Mouse (Mus musculus): ENCODE results near the gene Smpd2. TPM values are rescaled to one million over a fixed set of nuclear protein-coding genes. Genes with fewer than 3 reads are reported as not detected.

The Smpd2 gene
- polyA plus RNA-seq, 1 experiment, result 0.06 TPM

GRCm38 (mm10) chr10:41470693-41471092, 19.5 kb downstream of the Smpd2 start:
- H3K9me3 ChIP-seq (ENCODE audit: control insufficient read depth, low read length), result no peaks in the 10 kb centered on the region
- peaks cover 2% of the 10 kb centered on the region; the same call in 1 of the 2 replicates for H3K27me3 ChIP-seq (ENCODE audit: control insufficient read depth)
- H3K4me1 ChIP-seq (ENCODE audit: control insufficient read depth), result peaks cover 27% of the 10 kb centered on the region
- peaks cover 5% of the 10 kb centered on the region for H3K36me3 ChIP-seq (ENCODE audit: control insufficient read depth)
- no peak overlapping the region for H3K4me3 ChIP-seq (replicated peaks)
- no peak for TF ChIP-seq GATA1 (IDR thresholded peaks at IDR 0.05; ENCODE audit: low read length)
- no peak for TF ChIP-seq TAL1 (IDR thresholded peaks at IDR 0.05; ENCODE audit: low read length)

- Histone ChIP-seq H3K4me1 (ENCODE audit: control insufficient read depth) (no peaks in the 10 kb centered on the region), H3K27me3 (ENCODE audit: control insufficient read depth) (peaks cover 2% of the 10 kb centered on the region; the same call in 1 of the 2 replicates), H3K36me3 (ENCODE audit: control insufficient read depth) (peaks cover 23% of the 10 kb centered on the region), H3K4me3 (replicated peaks) (no peak overlapping the region), H3K9me3 (ENCODE audit: control insufficient read depth, low read length) (no peaks in the 10 kb centered on the region)
- TF ChIP-seq GATA1 (IDR thresholded peaks at IDR 0.05; ENCODE audit: low read length) (no peak), TAL1 (IDR thresholded peaks at IDR 0.05; ENCODE audit: low read length) (no peak)
These were observed 22.8 kb downstream of the Smpd2 start for GRCm38 (mm10) chr10:41467325-41467724.

- Histone ChIP-seq H3K9me3 (ENCODE audit: control insufficient read depth, low read length) (no peaks in the 10 kb centered on the region), H3K27me3 (ENCODE audit: control insufficient read depth) (no peaks in the 10 kb centered on the region), H3K4me1 (ENCODE audit: control insufficient read depth) (no peaks in the 10 kb centered on the region), H3K36me3 (ENCODE audit: control insufficient read depth) (peaks cover 36% of the 10 kb centered on the region), H3K4me3 (replicated peaks) (no peak overlapping the region)
- TF ChIP-seq TAL1 (IDR thresholded peaks at IDR 0.05; ENCODE audit: low read length), result no peak
- no peak for TF ChIP-seq GATA1 (IDR thresholded peaks at IDR 0.05; ENCODE audit: low read length)
These were observed 25.7 kb downstream of the Smpd2 start for GRCm38 (mm10) chr10:41464401-41464955.

GRCm38 (mm10) chr10:41461057-41461722, 29.0 kb downstream of the Smpd2 start:
- Histone ChIP-seq H3K36me3 (ENCODE audit: control insufficient read depth) (peaks cover 53% of the 10 kb centered on the region), H3K4me3 (replicated peaks) (no peak overlapping the region), H3K27me3 (ENCODE audit: control insufficient read depth) (no peaks in the 10 kb centered on the region), H3K4me1 (ENCODE audit: control insufficient read depth) (peaks cover 5% of the 10 kb centered on the region), H3K9me3 (ENCODE audit: control insufficient read depth, low read length) (no peaks in the 10 kb centered on the region)
- no peak for TF ChIP-seq TAL1 (IDR thresholded peaks at IDR 0.05; ENCODE audit: low read length)
- TF ChIP-seq GATA1 (IDR thresholded peaks at IDR 0.05; ENCODE audit: low read length), result no peak

- Histone ChIP-seq H3K27me3 (ENCODE audit: control insufficient read depth) (no peaks in the 10 kb centered on the region), H3K9me3 (ENCODE audit: control insufficient read depth, low read length) (no peaks in the 10 kb centered on the region), H3K36me3 (ENCODE audit: control insufficient read depth) (peaks cover 57% of the 10 kb centered on the region), H3K4me1 (ENCODE audit: control insufficient read depth) (peaks cover 7% of the 10 kb centered on the region), H3K4me3 (replicated peaks) (no peak overlapping the region)
- TF ChIP-seq GATA1 (IDR thresholded peaks at IDR 0.05; ENCODE audit: low read length), result no peak
- TF ChIP-seq TAL1 (IDR thresholded peaks at IDR 0.05; ENCODE audit: low read length), result no peak
These were observed 29.7 kb downstream of the Smpd2 start for GRCm38 (mm10) chr10:41460501-41460900.

- no peak overlapping the region for H3K4me3 ChIP-seq (replicated peaks)
- H3K27me3 ChIP-seq (ENCODE audit: control insufficient read depth), result no peaks in the 10 kb centered on the region
- TF ChIP-seq GATA1 (IDR thresholded peaks at IDR 0.05; ENCODE audit: low read length) (no peak), TAL1 (IDR thresholded peaks at IDR 0.05; ENCODE audit: low read length) (no peak)
- no peaks in the 10 kb centered on the region for H3K9me3 ChIP-seq (ENCODE audit: control insufficient read depth, low read length)
- H3K4me1 ChIP-seq (ENCODE audit: control insufficient read depth), result peaks cover 7% of the 10 kb centered on the region
- peaks cover 60% of the 10 kb centered on the region for H3K36me3 ChIP-seq (ENCODE audit: control insufficient read depth)
These were observed 30.2 kb downstream of the Smpd2 start for GRCm38 (mm10) chr10:41459990-41460389.

DNA sequence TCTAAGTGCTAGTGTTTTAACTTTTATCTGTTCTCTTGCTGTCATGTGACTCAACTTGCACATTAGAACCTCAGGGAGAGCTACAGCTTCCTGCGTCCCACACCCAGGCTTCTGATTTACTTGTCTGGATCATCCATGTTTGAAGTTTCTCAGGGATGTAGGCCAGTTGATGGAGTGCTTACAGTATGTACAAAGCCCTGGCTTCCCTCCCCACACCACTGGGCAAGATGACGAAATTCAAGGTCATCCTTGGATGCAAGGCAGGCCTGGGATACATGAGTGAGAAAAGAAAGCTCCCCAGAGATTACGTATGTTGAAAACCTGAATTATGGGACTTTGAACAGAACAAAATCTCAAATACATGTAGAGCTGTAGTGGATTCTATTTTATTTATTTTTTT, 37.4 kb downstream of the Smpd2 start:
- Histone ChIP-seq H3K4me1 (ENCODE audit: control insufficient read depth) (peaks cover 49% of the 10 kb centered on the region), H3K9me3 (ENCODE audit: control insufficient read depth, low read length) (no peaks in the 10 kb centered on the region), H3K36me3 (ENCODE audit: control insufficient read depth) (peaks cover 49% of the 10 kb centered on the region), H3K4me3 (replicated peaks) (no peak overlapping the region), H3K27me3 (ENCODE audit: control insufficient read depth) (no peaks in the 10 kb centered on the region)
- TF ChIP-seq TAL1 (IDR thresholded peaks at IDR 0.05; ENCODE audit: low read length) (no peak), GATA1 (IDR thresholded peaks at IDR 0.05; ENCODE audit: low read length) (no peak)

GRCm38 (mm10) chr10:41451656-41452055, 38.5 kb downstream of the Smpd2 start:
- Histone ChIP-seq H3K4me3 (replicated peaks) (peak overlapping the region; percentile 93), H3K4me1 (ENCODE audit: control insufficient read depth) (peaks cover 50% of the 10 kb centered on the region)

GRCm38 (mm10) chr10:41450780-41451522, 39.2 kb downstream of the Smpd2 start:
- no peak for TF ChIP-seq TAL1 (IDR thresholded peaks at IDR 0.05; ENCODE audit: low read length)
- TF ChIP-seq GATA1 (IDR thresholded peaks at IDR 0.05; ENCODE audit: low read length), result no peak
- peaks cover 39% of the 10 kb centered on the region for H3K36me3 ChIP-seq (ENCODE audit: control insufficient read depth)
- peaks cover 43% of the 10 kb centered on the region for H3K4me1 ChIP-seq (ENCODE audit: control insufficient read depth)
- H3K27me3 ChIP-seq (ENCODE audit: control insufficient read depth), result peaks cover 2% of the 10 kb centered on the region; the same call in 1 of the 2 replicates
- H3K4me3 ChIP-seq (replicated peaks), result peak overlapping the region; percentile 93
- H3K9me3 ChIP-seq (ENCODE audit: control insufficient read depth, low read length), result no peaks in the 10 kb centered on the region

More at GRCm38 (mm10) chr10:41451656-41452055, 38.5 kb downstream of the Smpd2 start:
- TF ChIP-seq GATA1 (IDR thresholded peaks at IDR 0.05; ENCODE audit: low read length) (no peak), TAL1 (IDR thresholded peaks at IDR 0.05; ENCODE audit: low read length) (no peak)
- H3K9me3 ChIP-seq (ENCODE audit: control insufficient read depth, low read length), result no peaks in the 10 kb centered on the region
- H3K27me3 ChIP-seq (ENCODE audit: control insufficient read depth), result no peaks in the 10 kb centered on the region
- H3K36me3 ChIP-seq (ENCODE audit: control insufficient read depth), result peaks cover 46% of the 10 kb centered on the region

Data from erythroblast, embryonic 14.5 days (primary cell).